ENCODE assay signal across 18 mouse cellular contexts in the genomic region with DNA sequence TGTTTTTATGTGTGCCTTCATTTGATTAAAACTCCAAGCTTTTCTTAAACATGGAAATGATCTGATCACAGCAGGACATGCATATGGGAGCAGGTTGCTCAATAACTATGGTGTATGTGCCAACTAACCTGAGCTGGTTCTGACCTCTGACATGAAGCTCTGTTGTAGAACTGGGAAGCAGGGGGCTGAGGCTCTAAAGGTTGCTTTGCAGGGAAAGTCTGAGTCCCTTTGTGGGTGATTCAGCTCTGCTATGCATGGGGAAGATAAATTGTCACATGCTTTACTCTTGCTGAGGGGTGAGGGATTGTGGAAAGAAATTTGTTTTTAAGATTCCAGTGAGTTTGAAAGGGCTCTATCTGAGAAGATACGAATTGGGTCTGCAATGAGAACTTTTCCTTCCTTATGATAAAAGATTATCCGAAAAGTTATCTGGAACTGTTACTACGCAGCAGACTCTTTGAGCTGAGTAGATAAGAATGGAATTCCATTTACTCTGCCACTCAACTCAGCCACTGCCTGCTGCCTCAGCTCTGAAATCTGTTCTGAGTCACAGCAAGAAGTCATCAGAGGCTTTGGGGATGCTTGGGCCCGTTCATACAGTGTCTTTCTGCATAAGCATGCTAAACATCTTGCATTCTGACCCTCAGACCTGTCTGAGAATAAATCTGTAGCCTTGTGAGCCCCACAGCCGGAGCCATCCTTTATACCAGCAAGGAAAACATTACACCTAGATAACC. TPM values are rescaled to one million over a fixed set of nuclear protein-coding genes. Genes with fewer than 3 reads are reported as not detected.
DNase-seq lines count a peak whose midpoint lies in the region; ATAC-seq and TF ChIP-seq lines count a peak whose summit lies in the region.
"Had no signal": no experiment of that assay in that cellular context is flagged by ENCODE, and none has a peak within 500 bp of the region (broad histone marks: within the 10 kb centered on the region; RNA-seq: fewer than 3 reads in every experiment).

No protein-coding gene starts in this region.

- TF ChIP-seq CTCF in lung, postnatal 0 days (IDR thresholded peaks at IDR 0.05) = no peak

- no peaks in the 10 kb centered on the region for H3K36me3 ChIP-seq in heart, embryonic 12.5 days
- H3K36me3 ChIP-seq in lung, postnatal 0 days (ENCODE audit: insufficient read depth, low read length) = no peaks in the 10 kb centered on the region
- no peaks in the 10 kb centered on the region for H3K36me3 ChIP-seq in embryonic facial prominence, embryonic 10.5 days (replicated peaks)
- H3K36me3 ChIP-seq: limb, embryonic 15.5 days; midbrain, embryonic 12.5 days; neural tube, embryonic 12.5 days had no signal

- WGBS in heart, embryonic 12.5 days = 8% methylated on average over 5 of the region's 5 CpGs
- 26% methylated on average over 5 of the region's 5 CpGs for WGBS in lung, postnatal 0 days
- 80% methylated on average over 5 of the region's 5 CpGs for WGBS in embryonic facial prominence, embryonic 10.5 days

- H3K9me3 ChIP-seq in heart, embryonic 12.5 days (replicated peaks) = no peaks in the 10 kb centered on the region
- H3K9me3 ChIP-seq in lung, postnatal 0 days (ENCODE audit: low read length) = no peaks in the 10 kb centered on the region
- no peaks in the 10 kb centered on the region for H3K9me3 ChIP-seq in embryonic facial prominence, embryonic 10.5 days
- H3K9me3 ChIP-seq: limb, embryonic 15.5 days; midbrain, embryonic 12.5 days; neural tube, embryonic 12.5 days had no signal

- TF ChIP-seq EP300 in lung, postnatal 0 days (IDR thresholded peaks at IDR 0.05) = no peak

- peaks cover 17% of the 10 kb centered on the region for H3K4me1 ChIP-seq in heart, embryonic 12.5 days (replicated peaks)
- no peaks in the 10 kb centered on the region for H3K4me1 ChIP-seq in lung, postnatal 0 days (ENCODE audit: insufficient read depth, low read depth, low read length)
- H3K4me1 ChIP-seq in embryonic facial prominence, embryonic 10.5 days = no peaks in the 10 kb centered on the region
- H3K4me1 ChIP-seq: limb, embryonic 15.5 days; midbrain, embryonic 12.5 days; neural tube, embryonic 12.5 days had no signal

- no peak overlapping the region for H3K4me3 ChIP-seq in heart, embryonic 12.5 days
- no peak overlapping the region for H3K4me3 ChIP-seq in lung, postnatal 0 days (ENCODE audit: low read depth, low read length)
- no peak overlapping the region for H3K4me3 ChIP-seq in embryonic facial prominence, embryonic 10.5 days
- H3K4me3 ChIP-seq: limb, embryonic 15.5 days; midbrain, embryonic 12.5 days; neural tube, embryonic 12.5 days had no signal

- no peak for ATAC-seq in heart, embryonic 12.5 days (ENCODE audit: insufficient number of reproducible peaks, low FRiP score)
- no peak for ATAC-seq in lung, postnatal 0 days
- peak; percentile 68 for ATAC-seq in granulocyte monocyte progenitor cell, adult 5-6 weeks (replicated peaks; ENCODE audit: poor library complexity, severe bottlenecking)

- no peak for DNase-seq in heart, postnatal 10 days
- DNase-seq in lung, postnatal 0 days (ENCODE audit: low spot score) = peak; percentile 12
- DNase-seq in lung, postnatal 14 days = no peak
- no peak for DNase-seq in embryonic facial prominence, embryonic 10.5 days (ENCODE audit: low spot score)
- DNase-seq in yolk sac, embryonic 10.5 days (ENCODE audit: low spot score) = no peak
- DNase-seq: B cell, adult 2 months; cerebellum, postnatal 10 days; kidney, adult 9 months; kidney, postnatal 25 days; lung, adult 2 months; right cerebral cortex, postnatal 4 days had no signal

- peak overlapping the region; percentile 61 for H3K27ac ChIP-seq in heart, embryonic 12.5 days (ENCODE audit: poor library complexity, severe bottlenecking)
- no peak overlapping the region for H3K27ac ChIP-seq in lung, postnatal 0 days (ENCODE audit: low read length)
- H3K27ac ChIP-seq in embryonic facial prominence, embryonic 10.5 days (replicated peaks) = no peak overlapping the region
- H3K27ac ChIP-seq: limb, embryonic 15.5 days; midbrain, embryonic 12.5 days; neural tube, embryonic 12.5 days had no signal

- H3K27me3 ChIP-seq in heart, embryonic 12.5 days (replicated peaks) = no peaks in the 10 kb centered on the region
- no peaks in the 10 kb centered on the region for H3K27me3 ChIP-seq in lung, postnatal 0 days (replicated peaks; ENCODE audit: insufficient read depth, low read length)
- no peaks in the 10 kb centered on the region for H3K27me3 ChIP-seq in embryonic facial prominence, embryonic 10.5 days (replicated peaks; ENCODE audit: low read depth, poor library complexity, severe bottlenecking)
- H3K27me3 ChIP-seq: limb, embryonic 15.5 days; midbrain, embryonic 12.5 days; neural tube, embryonic 12.5 days had no signal

- intact Hi-C loops in heart, postnatal 10 days (cut with DNase I) = no loop called here

- H3K4me2 ChIP-seq in heart, embryonic 12.5 days = no peak overlapping the region; the same call in 1 of the 2 replicates
- H3K4me2 ChIP-seq in lung, postnatal 0 days (replicated peaks; ENCODE audit: low read depth, low read length) = no peak overlapping the region
- H3K4me2 ChIP-seq: limb, embryonic 15.5 days; midbrain, embryonic 12.5 days; neural tube, embryonic 12.5 days had no signal

- H3K9ac ChIP-seq in heart, embryonic 12.5 days = no peak overlapping the region
- no peak overlapping the region for H3K9ac ChIP-seq in lung, postnatal 0 days (replicated peaks; ENCODE audit: low read depth)
- H3K9ac ChIP-seq: limb, embryonic 15.5 days; midbrain, embryonic 12.5 days; neural tube, embryonic 12.5 days had no signal

RNA-seq across cellular contexts. Expression of a gene that starts 22.1 kb away (rescaled TPM):
- polyA plus RNA-seq in heart, embryonic 12.5 days (2016; fragmentation: Nextera tagmentation; extraction: Ambion mirVana) = 0.58 and 1.8 TPM in 2 replicates
- total RNA-seq in heart, postnatal 10 days (2021) = under 1 TPM; 0.02 to 0.25 TPM
- polyA plus RNA-seq in lung, postnatal 0 days (2015; fragmentation: Nextera tagmentation; extraction: Ambion mirVana) = 1.8 and 3.0 TPM in 2 replicates
- not detected in 2 replicates for total RNA-seq in granulocyte monocyte progenitor cell, adult 5-6 weeks (2014; fragmentation: Nextera tagmentation)
- not detected in 2 replicates for total RNA-seq in granulocyte monocyte progenitor cell, adult 5-6 weeks (2017)
- 6.9 and 7.2 TPM in 2 replicates for polyA plus RNA-seq in embryonic facial prominence, embryonic 10.5 days (2016; fragmentation: Nextera tagmentation; extraction: Ambion mirVana)
- total RNA-seq: gastrocnemius, adult 18-20 months; hematopoietic stem cell, adult 5-6 weeks had no signal

RNA-seq across cellular contexts. Expression of a gene that starts 56.4 kb away (rescaled TPM):
- polyA plus RNA-seq in heart, embryonic 12.5 days (2016; fragmentation: Nextera tagmentation; extraction: Ambion mirVana) = 17.5 and 20.3 TPM in 2 replicates
- 10 to 100 TPM; 14.7 to 17.4 TPM for total RNA-seq in heart, postnatal 10 days (2021)
- 16.3 and 20.0 TPM in 2 replicates for polyA plus RNA-seq in lung, postnatal 0 days (2015; fragmentation: Nextera tagmentation; extraction: Ambion mirVana)
- total RNA-seq in granulocyte monocyte progenitor cell, adult 5-6 weeks (2014; fragmentation: Nextera tagmentation) = 10.8 and 16.2 TPM in 2 replicates
- 51.3 and 58.9 TPM in 2 replicates for total RNA-seq in granulocyte monocyte progenitor cell, adult 5-6 weeks (2017)
- polyA plus RNA-seq in embryonic facial prominence, embryonic 10.5 days (2016; fragmentation: Nextera tagmentation; extraction: Ambion mirVana) = 7.4 and 8.2 TPM in 2 replicates
